Mouse (Mus musculus): ENCODE results near the gene Fgfr2.

- TF ChIP-seq CTCF (IDR thresholded peaks at IDR 0.05) = no peak
- no peak for TF ChIP-seq EP300 (IDR thresholded peaks at IDR 0.05)
Measured at GRCm38 (mm10) chr7:130118726-130119125, 3004.4 kb downstream of the Fgfr2 start.
